Mouse (Mus musculus): ENCODE measurements around the gene Pou1f1.

The Pou1f1 gene

DNA sequence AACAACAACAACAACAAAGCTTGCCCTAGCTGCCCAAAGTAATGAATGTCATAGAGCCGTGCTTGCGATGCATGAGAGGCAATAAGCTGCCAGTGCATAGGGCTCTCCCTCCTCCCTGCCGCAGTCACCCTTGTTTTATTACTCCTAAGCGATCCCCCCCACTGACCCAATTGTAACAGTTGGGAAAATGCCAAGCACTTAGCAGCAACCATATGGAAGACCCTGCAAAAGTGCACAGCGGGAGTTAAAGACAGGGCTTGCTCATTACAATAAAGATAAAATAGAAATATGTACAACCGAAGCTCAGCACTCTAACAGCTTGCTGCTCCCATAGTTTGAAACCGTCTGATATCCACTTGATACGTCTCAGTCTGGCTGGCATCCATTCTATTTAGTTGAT lies 44.0 kb downstream of the Pou1f1 start:
- in situ Hi-C loops (cut with MboI), result no loop called here

DNA sequence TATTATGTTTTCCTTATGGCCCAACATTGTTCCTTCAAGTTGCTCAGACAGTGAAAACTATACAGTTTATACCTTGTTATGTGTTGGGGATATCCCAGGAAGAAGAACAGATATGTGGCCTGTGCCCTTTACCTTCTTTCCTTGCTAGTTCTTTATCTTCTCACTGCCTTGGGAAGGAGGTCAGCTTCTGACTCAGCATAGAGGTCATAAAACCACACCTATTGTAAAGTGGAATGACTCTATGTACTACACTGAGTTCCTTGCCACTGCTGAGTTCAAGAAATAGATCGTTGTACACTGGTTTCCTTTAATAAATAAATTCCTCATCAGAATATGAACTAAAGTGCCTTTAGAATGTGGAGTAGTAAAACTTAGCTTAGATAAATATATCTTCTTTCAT lies 44.6 kb downstream of the Pou1f1 start:
- in situ Hi-C loops (cut with MboI), result no loop called here

DNA sequence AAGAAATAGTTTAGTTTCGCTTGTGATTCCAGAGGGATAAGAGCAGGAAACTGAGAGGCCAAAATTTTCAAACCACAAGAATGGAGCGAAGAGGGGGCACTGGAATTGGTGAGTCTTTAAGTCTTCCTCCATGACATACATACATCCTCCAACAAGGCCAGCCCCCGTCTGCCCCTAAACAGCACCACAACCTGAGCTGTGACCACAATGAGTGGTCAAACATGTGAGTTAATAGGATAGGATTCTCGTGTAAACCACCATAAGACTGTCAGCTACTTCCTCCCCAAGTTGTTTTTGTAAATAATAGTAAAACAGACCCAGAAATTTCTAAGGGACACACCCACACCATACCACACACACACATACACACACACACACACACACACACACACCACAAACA lies 48.5 kb downstream of the Pou1f1 start:
- in situ Hi-C loops (cut with MboI), result no loop called here

DNA sequence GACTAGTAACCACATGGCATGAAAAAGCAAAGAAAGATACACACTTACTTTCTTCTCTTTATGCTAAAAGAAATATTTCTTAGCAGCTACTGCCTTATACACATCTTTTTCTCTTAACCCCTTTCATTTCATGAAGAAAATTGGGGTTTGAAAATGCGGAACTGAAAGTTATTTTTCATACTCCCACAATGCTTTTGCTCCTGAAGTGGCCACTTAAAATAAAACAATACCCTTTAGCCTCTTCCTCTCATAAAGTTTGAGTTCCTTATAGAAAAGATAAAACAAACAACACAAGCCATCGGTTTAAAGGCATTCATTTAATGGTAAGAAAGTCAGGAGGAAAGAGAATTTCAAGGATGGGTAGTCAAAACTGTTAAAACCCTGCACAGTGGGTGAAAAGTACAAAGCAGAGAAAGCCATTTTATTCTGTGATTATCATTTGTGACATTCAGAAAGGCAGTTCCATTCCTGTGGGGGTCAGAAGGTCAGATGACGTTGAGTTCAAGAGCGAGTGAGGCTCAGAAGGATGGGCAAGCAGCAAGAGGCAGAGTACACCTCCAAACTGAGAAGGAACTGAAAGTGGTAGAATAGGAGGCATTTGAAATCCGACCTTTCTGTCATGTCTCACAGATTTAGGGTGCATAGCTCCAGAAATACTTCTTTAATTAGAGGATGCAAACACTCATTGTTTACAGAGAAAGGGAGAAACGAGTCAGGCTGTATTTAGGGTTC lies 57.2 kb downstream of the Pou1f1 start:
- in situ Hi-C loops (cut with MboI), result no loop called here
